Mouse (Mus musculus): ENCODE results near the gene Ei24.

Ei24 gene

DNA sequence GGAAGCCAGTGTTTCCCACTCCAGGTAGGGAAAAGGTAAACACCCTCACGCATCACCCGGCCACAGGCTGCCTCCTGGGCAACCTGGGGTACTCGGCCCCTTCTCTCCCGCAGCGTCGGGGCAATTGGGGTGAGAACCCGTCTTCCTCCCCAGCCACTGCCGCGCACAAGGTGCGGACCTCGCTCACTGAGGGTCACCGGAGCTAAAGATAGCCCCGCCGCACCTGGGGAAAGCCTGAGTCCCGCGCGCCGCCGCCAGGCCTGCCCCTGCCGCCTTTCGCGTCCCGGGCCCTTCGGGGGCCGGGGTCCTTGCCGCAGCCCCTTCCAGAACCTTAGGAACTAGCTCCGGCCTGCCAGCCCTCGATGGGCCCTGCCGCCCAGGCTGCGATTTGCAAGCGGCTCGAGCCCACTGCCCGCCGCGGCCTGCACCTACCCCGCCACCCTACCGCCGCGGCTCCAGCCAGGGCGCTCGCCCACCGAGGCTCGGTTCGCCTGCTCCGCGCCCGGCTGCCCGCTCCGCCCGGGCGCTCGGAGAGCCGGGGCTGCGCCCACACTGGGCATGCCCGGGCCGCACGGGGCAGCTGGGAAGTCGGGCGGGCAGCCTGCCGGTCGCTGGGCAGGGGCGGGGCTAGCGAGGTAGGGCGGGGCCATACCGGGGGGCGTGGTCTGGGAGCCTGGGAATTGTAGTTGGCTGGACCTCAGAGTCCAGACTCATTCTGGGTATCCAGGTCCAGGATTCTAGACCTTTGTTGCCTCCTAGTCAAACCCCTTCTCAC is at the start of gene Ei24:
Gene Ei24, minus strand, starts transcription at position 613 of the 775 bp plus-strand sequence.
- in situ Hi-C loops (cut with MboI, MseI): no loop called here

DNA sequence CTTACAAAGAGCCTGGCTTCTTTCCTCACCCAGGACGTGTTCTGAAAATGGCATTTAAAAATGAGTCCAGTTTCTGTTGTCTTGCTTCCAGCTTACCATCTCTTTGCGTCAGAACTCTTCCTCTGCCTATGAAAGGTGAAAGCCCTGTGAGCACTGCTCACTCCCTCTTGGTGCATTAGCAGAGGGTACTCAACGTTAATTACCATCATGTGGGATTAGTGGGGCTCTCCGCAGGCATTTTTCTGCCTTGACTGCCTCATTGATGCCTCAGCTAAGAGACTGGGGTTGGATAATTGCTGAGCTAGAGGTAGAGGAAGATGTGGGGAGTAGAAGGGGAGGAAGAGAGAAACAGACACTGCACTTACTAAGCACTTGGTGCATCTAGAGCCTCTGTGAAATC is 49.2 kb upstream of the Ei24 start:
- in situ Hi-C loops (cut with MboI, MseI): no loop called here

GRCm38 (mm10) chr9:36833914-36834313 is 36.7 kb upstream of the Ei24 start:
- in situ Hi-C loops (cut with MboI, MseI): no loop called here

- in situ Hi-C loops (cut with MboI, MseI): no loop called here
Measured at GRCm38 (mm10) chr9:36833043-36833881, 36.1 kb upstream of the Ei24 start.

- in situ Hi-C loops (cut with MboI, MseI): no loop called here
Measured at GRCm38 (mm10) chr9:36832529-36832928, 35.3 kb upstream of the Ei24 start.

DNA sequence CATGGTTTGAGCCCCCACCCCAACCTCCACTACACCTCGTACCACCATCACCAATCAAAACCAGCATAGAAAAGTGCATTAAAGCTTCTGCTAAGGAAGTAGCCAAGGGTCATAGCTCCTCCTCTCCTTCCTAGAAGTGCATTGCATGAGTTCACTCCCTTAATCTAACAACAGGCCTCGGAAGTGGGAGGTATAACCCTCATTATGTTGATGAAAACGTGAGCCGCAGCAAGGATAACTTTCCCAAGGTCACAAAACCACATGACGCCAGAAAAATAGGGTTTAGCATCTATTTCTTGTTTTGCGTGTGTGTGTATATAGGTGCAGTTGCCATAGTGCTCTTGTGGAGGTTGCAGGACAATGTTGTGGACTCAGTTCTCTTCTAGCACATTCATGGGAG is 34.2 kb upstream of the Ei24 start:
- in situ Hi-C loops (cut with MboI, MseI): no loop called here

DNA sequence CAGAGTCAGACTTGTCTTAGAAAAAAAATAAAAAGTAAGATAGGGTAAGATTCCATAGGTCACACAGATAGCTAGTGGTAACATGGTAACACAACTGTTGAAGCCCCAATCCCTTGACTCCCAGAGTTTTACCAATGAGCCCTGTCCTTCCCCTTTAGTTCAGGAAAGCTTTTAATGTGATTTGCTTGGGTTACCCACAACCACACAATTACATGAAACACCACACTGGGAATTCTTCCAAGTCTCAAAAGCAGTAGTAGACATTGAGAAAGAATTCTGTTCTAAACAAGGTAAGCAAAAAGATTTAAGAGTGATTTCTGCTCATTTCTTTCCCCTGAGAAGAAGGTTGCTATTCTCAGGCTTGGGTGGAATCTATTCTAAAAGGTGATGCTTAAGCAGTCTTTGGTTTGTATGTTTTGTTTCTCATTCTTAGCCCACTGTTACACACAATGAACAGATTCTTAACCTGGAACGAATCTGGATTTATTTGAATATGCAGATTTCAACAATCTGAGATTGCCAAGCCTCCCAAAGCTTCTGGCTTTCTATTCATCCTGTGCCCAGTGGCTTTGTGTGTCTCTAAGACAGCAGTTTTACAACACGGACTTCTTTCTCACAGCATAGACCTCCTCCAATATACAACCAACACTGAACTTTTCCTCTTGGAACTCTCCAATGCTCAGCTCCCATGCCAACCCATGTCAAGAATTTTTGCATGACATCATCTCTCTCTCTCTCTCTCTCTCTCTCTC is 29.6 kb upstream of the Ei24 start:
- in situ Hi-C loops (cut with MboI, MseI): no loop called here

- in situ Hi-C loops (cut with MboI, MseI): no loop called here
Measured at GRCm38 (mm10) chr9:36822024-36822423, 24.8 kb upstream of the Ei24 start.

DNA sequence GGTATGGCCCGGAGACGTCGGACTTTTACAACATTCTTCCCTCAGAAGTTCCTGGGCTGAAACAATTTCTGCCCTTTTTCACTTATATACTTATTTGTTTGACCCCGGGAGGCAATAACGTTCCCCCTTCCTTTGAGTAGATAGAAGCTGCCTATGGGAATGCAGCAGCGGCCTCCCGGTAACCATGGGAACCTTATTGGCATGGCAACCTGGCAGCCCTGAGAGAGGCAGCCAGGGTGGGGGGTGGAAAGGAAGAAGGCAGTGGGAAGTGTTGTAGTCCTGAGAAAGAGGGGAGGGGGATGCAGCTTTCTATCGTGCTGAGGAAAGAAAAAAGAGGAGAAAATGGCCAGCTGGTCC is 24.4 kb upstream of the Ei24 start, which contains the start of gene Fez1:
Gene Fez1, plus strand, starts transcription at position 221 of the 357 bp plus-strand sequence.
- in situ Hi-C loops (cut with MboI, MseI): no loop called here

- in situ Hi-C loops (cut with MboI, MseI): no loop called here
Measured at GRCm38 (mm10) chr9:36820969-36821643, 23.9 kb upstream of the Ei24 start.

DNA sequence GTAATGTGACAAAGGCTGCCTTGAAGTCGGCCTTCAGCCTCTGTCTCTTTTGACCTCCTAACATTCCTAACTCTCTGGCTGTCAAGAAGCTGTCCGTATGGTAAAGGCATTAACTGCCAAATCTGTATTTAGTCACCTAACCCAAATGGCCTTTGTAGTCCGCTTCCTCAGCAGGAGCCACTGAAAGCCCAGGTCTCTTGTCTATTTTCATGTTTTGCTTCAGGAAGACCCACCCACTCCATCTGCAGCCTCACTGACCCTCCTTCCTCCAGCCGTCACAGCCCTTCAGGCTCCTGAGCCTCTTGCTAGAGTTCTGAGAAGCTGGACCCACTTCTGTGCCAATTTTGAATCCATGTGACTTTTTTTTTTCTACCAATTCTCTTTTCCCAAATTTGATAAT is 21.7 kb upstream of the Ei24 start:
- in situ Hi-C loops (cut with MboI, MseI): no loop called here

DNA sequence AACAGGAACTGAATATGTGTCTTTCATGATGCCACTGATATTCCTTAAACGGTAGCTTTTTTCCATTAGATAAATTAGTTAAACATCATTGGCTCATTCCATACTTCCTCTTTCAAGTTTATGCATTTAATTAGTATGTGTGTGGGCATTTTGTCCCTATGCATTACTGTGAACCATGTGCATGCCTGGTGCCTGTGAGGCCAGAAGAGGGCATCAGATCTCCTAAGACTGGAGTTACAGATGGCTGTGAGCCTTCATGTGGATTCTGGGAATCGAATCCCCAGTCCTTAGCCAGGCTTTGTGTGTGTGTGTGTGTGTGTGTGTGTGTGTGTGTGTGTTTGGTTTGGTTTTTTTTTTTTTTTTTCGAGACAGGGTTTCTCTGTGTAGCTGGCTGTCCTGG is 17.3 kb upstream of the Ei24 start:
- in situ Hi-C loops (cut with MboI, MseI): no loop called here

GRCm38 (mm10) chr9:36808126-36808785 is 11.1 kb upstream of the Ei24 start:
- in situ Hi-C loops (cut with MboI, MseI): loop anchor here (10.0 kb wide), 1 partner anchor 347 kb away; no protein-coding TSS in a partner anchor

GRCm38 (mm10) chr9:36805256-36805975 is 8.2 kb upstream of the Ei24 start:
- in situ Hi-C loops (cut with MboI, MseI): loop anchor here (10.0 kb wide), 1 partner anchor 349 kb away; no protein-coding TSS in a partner anchor

DNA sequence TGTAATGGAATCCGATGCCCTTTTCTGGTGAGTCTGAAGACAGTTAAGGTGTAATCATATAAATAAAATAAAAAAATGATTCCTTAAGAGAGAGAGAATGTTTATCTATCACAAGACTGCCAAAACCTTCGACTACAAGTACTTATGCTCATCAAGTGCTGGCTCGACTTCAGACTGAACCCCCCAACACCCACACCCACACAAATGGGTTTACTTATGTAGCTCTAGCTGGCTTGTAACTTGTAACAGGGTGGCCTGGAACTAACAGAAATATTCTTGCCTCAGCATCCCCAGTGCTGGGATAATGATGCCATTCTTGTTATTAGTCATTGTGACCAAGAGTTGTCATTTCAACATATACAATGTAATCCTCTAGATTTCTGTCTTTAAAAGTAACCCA is 6.7 kb upstream of the Ei24 start:
- in situ Hi-C loops (cut with MboI, MseI): loop anchor here (10.0 kb wide), 1 partner anchor 351 kb away; no protein-coding TSS in a partner anchor

- in situ Hi-C loops (cut with MboI, MseI): loop anchor here (10.0 kb wide), 1 partner anchor 351 kb away; no protein-coding TSS in a partner anchor
Measured at GRCm38 (mm10) chr9:36803386-36803785, 6.2 kb upstream of the Ei24 start.

GRCm38 (mm10) chr9:36802951-36803350 is 5.8 kb upstream of the Ei24 start:
- in situ Hi-C loops (cut with MboI, MseI): loop anchor here (10.0 kb wide), 1 partner anchor 352 kb away; no protein-coding TSS in a partner anchor

DNA sequence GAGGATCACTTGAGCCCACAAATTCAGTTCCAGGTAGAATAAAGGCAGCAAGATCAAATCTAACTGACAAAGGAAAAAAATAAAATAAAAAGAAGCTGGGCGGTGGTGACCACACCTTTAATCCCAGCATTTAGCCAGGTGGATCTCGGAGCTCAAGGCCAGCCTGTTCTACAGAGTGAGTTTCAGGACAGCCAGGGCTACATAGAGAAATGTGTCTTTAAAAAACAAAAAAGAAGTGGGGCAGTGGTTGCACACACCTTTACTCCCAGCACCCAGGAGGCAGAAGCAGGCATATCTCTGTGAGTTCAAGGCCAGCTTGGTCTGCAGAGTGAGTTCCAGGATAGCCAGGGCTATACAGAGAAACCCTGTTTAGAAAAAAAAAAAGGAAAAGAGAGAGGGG is 4.8 kb upstream of the Ei24 start:
- in situ Hi-C loops (cut with MboI, MseI): loop anchor here (10.0 kb wide), 1 partner anchor 353 kb away; no protein-coding TSS in a partner anchor

GRCm38 (mm10) chr9:36796224-36796623 is 969 bp downstream of the Ei24 start:
- in situ Hi-C loops (cut with MboI, MseI): no loop called here

DNA sequence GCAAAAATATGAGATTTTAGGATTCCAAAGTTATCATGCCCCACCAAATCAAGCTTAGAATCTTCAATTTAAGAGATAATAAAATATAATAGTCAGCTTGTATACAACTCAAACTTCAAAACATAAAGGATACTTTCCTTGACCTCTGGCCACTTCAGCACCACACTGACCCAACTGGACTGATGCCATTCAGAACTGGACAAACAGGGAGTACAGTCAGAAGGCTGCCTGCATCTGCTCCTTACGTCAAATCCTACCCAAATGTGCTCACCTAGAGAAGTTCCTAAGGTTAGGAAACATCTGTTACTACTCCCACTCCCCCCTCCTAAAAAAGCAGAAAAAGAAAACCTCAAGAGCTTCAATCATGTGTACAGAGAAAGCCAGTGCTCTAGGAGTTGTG is 1.6 kb downstream of the Ei24 start:
- in situ Hi-C loops (cut with MboI, MseI): no loop called here

Measured in T-helper 1 cell (primary cell).